Mouse (Mus musculus) kidney, adult 11 months (tissue): ENCODE data around the gene Gtse1.

Experiments used
- DNase-seq: peaks from one replicate; pipeline ENCODE4 v3.0.0; 2022

Gtse1 gene

GRCm38 (mm10) chr15:85877336-85877735, 17.8 kb downstream of the Gtse1 start:
- DNase-seq: peak; percentile 70

- DNase-seq: peak; percentile 92
Observed at GRCm38 (mm10) chr15:85878848-85879497, 19.4 kb downstream of the Gtse1 start, which contains the start of gene Trmu. Trmu (plus strand) TSS chr15:85879312.

- no peak for DNase-seq
Observed at GRCm38 (mm10) chr15:85879498-85879895, 20.0 kb downstream of the Gtse1 start.

DNA sequence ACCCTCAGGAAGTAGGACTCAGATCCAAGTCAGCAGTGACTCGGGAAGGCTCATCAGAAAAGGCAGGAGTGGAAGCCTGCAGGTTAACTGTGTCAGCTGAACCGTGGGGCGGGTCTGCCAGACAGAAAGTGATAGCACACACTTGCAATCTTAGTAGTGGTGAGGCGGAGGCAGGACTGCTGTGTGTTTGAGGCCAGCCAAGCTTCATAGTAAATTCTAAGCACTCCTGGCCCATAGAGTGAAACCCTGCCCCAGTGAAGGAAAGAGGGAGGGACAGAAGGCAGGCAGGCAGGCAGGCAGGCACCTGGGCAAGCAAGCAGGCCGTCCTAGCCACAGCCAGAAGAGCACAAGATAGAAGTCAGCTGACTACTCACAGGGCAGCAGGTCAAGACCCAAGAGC, 26.1 kb downstream of the Gtse1 start:
- DNase-seq: no peak

DNA sequence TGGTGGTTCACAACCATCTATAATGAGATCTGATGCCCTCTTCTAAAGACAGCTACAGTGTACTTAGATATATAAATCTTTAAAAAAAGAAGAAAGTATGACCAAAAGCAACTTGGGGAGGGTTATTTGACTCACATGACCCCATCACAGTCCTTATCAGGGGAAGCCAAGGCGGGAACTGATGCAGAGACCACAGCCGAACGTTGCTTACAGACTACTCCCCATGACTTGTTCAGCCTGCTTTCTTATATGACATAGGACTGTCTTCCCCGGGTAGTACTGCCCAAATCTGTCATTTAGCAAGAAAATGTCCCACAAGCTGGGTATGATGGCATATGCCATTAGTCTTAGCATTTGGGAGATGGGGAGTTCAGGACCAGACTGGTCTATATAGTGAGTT, 29.7 kb downstream of the Gtse1 start:
- no peak for DNase-seq

DNA sequence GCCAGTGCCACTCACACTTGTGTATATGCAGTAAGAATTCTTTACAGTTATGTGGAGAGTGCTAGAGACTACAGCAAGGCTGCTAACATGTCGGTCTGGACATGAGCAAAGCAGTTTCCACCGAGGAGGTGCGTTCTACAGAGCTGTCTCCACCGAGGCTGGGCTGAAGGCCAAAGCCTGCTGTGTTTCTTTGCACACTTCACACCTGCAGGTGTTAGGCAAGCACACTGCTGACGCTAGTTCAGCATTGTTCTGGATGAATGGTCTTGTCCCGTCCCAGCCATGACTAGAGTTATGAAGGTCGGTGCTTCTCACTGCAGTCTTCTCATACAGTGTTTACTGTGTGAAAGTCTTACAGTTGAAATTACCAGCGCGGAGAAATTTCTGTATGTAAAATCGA, 32.4 kb downstream of the Gtse1 start:
- no peak for DNase-seq

- DNase-seq: no peak
Observed at GRCm38 (mm10) chr15:85892498-85893118, 33.1 kb downstream of the Gtse1 start.

GRCm38 (mm10) chr15:85893871-85894270, 34.3 kb downstream of the Gtse1 start:
- DNase-seq: no peak

DNA sequence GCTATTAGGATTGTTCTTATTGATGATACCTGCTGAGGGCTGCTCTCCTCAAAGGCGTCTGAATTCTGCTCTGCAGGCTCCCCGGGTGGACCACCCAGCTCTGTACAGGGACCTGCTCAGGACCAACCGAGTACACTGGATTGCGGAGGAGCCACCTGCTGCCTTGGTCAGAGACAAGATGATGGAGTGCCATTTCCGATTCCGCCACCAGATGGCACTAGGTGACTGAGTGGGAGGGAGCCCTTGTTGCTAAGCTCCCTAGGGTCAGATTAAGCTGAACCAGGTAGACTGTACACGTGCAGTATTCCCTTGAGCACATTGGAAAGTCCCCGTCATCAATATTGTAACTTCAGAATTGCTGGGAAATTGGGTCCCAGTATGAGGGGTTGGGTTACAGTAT, 36.7 kb downstream of the Gtse1 start:
- peak; percentile 59 for DNase-seq

DNA sequence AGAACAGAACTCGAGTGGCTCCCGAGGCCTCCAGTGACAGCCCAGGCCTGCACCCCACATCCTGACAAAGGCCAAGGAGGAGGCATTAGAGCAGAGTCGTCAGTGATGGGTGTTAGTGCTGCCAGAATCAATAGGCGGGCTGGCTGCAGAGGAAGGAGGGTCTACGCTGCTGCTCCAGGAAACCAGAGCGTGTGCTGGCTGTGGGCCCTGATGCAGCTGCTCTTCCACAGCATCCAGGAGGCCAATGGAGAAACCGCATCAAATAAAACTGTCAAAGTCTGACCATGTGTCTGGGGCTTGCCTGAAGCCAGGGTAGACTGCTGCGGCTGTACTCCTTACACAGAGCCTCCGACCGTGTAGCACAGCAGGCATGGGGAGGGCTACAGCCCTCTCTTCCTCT, 37.6 kb downstream of the Gtse1 start:
- no peak for DNase-seq

DNA sequence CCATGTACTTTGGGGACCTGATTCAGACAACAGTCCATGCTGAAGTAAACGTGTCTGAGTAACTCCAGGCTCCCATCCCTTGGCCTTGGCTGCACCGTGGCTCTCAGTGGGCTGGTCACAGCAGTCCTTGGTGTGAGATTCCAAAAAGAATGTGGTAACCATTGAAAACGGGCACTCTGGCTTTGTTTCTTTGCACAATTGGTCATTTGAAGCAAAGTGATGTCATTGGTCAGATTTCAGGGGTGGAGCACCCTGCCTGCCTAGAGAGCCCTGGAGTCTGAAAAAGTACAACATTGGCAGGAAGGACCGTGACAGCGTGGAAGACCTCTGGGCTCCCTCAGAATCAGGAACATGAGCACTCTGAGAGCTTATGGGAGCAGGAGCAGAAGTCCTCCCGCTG, 39.9 kb downstream of the Gtse1 start:
- no peak for DNase-seq

- no peak for DNase-seq
Observed at GRCm38 (mm10) chr15:85900318-85900717, 40.8 kb downstream of the Gtse1 start.

DNA sequence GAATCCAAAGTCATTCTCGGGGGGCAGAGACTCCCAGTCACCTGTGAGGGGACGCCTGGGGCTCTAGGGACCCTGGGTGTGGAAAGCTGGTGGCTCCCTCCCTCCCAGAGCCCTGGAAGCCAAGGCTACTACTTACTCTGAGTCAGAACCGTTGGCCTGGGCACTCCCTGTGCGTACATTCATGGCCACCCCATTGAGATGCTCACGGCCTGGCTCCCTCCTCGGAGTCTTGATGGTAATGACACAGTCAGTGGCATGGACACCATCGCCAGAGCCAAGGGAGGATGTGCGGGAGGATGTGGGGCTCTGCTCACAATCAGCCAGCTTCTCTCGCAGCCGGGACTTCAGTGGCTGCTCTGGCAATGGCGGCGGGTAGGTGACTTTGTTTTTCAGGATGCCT, 41.3 kb downstream of the Gtse1 start:
- DNase-seq: no peak

GRCm38 (mm10) chr15:85902505-85902904, 43.0 kb downstream of the Gtse1 start:
- no peak for DNase-seq

- no peak for DNase-seq
Observed at GRCm38 (mm10) chr15:85903826-85904225, 44.3 kb downstream of the Gtse1 start.

DNA sequence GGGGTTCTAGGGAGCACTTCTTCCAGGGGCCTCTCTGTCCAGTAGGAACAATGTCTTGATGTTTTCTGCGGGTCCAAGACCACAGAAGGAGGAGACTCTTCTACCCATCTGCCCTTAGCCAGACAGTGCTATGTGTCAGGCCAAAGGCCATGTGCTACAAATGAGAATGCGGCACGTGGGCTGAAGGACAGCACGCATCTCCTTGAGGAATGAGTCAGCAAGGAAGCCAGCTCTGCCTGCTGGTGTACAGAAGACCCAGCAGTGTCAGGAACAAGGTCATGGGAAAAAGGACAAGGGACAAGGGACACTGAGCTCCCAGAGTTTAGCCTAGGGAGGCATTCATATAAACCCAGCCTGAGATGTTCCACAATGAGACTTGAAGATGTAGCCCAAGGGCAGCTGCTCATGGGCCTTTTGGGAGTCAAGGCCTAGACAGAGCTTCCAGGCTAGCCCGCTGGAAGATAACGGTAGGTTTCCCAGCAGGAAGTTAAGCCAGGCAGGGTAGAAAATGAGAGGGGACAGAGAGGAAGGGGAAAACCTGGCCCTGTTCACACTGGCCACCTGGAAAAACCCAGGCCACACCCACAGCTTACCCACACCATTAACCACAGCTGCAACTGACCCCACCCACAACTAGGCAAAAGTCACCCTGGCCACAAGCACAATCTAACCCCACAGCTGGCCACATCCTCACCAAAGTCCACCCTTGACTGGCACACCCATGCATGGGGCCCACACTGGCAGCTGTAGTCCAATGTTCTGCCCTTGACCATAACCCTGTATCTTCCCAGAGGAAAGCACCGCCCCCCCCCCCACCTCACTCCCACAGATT, 49.3 kb downstream of the Gtse1 start:
- DNase-seq: peak; percentile 26

GRCm38 (mm10) chr15:85909492-85909829, 49.9 kb downstream of the Gtse1 start:
- DNase-seq: no peak

DNA sequence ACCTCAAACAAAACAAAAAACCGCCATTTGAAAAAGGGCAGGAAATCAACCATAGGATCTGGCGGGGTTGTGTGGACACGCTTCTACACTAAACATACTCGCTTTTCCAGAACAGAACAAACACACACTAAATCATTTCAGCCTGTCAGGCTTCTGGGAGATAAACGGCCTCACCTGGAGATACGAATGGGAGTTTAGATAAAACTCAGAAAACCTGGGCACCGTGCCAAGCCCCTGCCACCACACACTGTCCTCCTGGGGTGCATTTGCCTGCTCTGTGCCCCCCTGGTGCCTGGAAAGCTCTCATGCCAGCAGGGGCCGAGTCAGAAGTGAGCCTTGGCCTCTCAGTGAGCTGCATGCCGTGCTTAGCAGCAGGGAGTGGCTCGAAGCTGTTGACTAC, 50.4 kb downstream of the Gtse1 start:
- no peak for DNase-seq

DNA sequence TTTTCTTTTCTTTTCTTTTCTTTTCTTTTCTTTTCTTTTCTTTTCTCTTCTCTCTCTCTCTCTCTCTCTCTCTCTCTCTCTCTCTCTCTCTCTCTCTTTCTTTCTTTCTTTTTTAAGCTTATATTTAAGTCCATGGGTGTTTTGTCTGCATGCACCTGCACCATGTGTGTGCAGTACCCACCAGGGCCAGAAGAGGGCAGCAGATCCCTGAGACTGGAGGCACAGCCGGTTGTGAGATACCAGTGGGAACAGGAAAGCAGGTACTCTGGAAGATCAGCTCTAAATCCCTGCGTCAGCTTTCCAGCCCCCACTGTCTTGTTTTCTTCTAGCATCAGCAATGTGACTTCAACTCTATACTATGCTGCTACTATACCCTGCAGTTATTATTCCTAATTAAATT, 54.1 kb downstream of the Gtse1 start:
- peak; percentile 39 for DNase-seq

GRCm38 (mm10) chr15:85919191-85919891, 59.8 kb downstream of the Gtse1 start:
- peak; percentile 22 for DNase-seq

DNA sequence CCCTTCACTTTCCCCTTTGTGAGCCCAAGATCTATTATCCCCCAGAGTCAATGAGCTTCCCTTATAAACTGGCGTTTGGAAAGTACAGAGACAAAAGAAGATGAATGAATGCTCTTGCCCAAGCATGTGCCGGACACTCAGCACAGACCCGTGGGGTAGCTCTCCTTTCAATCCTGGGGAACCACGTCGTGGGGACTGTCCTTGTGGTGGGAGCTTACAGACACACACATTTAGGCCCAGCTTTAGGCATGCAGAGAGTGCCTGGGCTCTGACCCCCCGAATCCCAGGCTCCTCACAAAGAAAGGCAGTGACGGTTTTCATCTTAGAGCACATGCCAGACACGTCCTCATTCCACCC, 60.3 kb downstream of the Gtse1 start:
- no peak for DNase-seq

GRCm38 (mm10) chr15:85921855-85922254, 62.3 kb downstream of the Gtse1 start:
- no peak for DNase-seq
